Mouse (Mus musculus) midbrain, embryonic 16.5 days (tissue): ENCODE results near the gene Pip4k2b. TPM values are rescaled to one million over a fixed set of nuclear protein-coding genes. Genes with fewer than 3 reads are reported as not detected.
A peak's percentile ranks its signal among the peaks of the same experiment; 100 is the strongest.

Source experiments
- ATAC-seq: fragments of 200-750 bp; cut with Nextera tagmentation; 2 replicates; pipeline ENCODE4 v1.8.0; 2017; ENCODE audit warnings: moderate TSS enrichment
- H3K27ac ChIP-seq: fragments of 300-500 bp; sonication (generic); 2 replicates; pipeline ENCODE4 v1.5.1; 2014; ENCODE audit warnings: mild to moderate bottlenecking, low read length, mixed read lengths
- H3K27me3 ChIP-seq: fragments of 300-500 bp; sonication (generic); 2 replicates; pipeline ENCODE4 v1.6.1; 2014; ENCODE audit warnings: low read depth, low read length, mixed read lengths; ENCODE audit not compliant: control insufficient read depth, insufficient read depth
- H3K36me3 ChIP-seq: fragments of 300-500 bp; sonication (generic); 2 replicates; pipeline ENCODE4 v1.6.1; 2014; ENCODE audit warnings: mild to moderate bottlenecking, low read length, moderate library complexity, mixed read lengths; ENCODE audit not compliant: control insufficient read depth, insufficient read depth
- H3K4me1 ChIP-seq: fragments of 300-500 bp; sonication (generic); 2 replicates; pipeline ENCODE4 v1.6.1; 2014; ENCODE audit warnings: mild to moderate bottlenecking, low read length, mixed read lengths; ENCODE audit not compliant: control insufficient read depth, insufficient read depth
- H3K4me2 ChIP-seq: fragments of 300-500 bp; sonication (generic); 2 replicates; pipeline ENCODE4 v1.6.1; 2014; ENCODE audit warnings: mild to moderate bottlenecking, low read length, mixed read lengths
- H3K4me3 ChIP-seq: fragments of 300-500 bp; sonication (generic); 2 replicates; pipeline ENCODE4 v1.5.1; 2014; ENCODE audit warnings: low read depth, mild to moderate bottlenecking, low read length, moderate library complexity, mixed read lengths
- H3K9ac ChIP-seq: fragments of 300-500 bp; sonication (generic); 2 replicates; pipeline ENCODE4 v1.6.1; 2014; ENCODE audit warnings: low read depth, low read length, mixed read lengths
- H3K9me3 ChIP-seq: fragments of 300-500 bp; sonication (generic); replicated peaks from 2 replicates; pipeline ENCODE4 v1.6.1; 2014; ENCODE audit warnings: mild to moderate bottlenecking, low read length, mixed read lengths; ENCODE audit not compliant: control insufficient read depth, poor library complexity, severe bottlenecking
- WGBS: fragments of 180-500 bp; shearing (Covaris S2); extraction: QIAGEN DNeasy Blood & Tissue Kit; methylation state at CpG from one replicate; pipeline ENCODE4 v1.1.7; 2014; 5-methylcytosine and 5-hydroxymethylcytosine counted together
- polyA plus RNA-seq: library from polyadenylated mRNA; unstranded; fragments of >200 nt; fragmentation: Nextera tagmentation; extraction: Ambion mirVana; gene quantifications from 2 replicates; pipeline ENCODE4 v1.2.1, GENCODE M21; 2015

Gene Pip4k2b
- polyA plus RNA-seq, 1 experiment from 2014 or later: 5.1 TPM

GRCm38 (mm10) chr11:97766154-97766881 is 21.8 kb upstream of the Pip4k2b start, which contains the start of gene Cwc25:
Gene Cwc25, minus strand, starts transcription at chr11:97766556.
- no peaks in the 10 kb centered on the region for H3K9me3 ChIP-seq
- H3K27me3 ChIP-seq: no peaks in the 10 kb centered on the region
- H3K4me1 ChIP-seq: peaks cover 10% of the 10 kb centered on the region
- peaks cover 9% of the 10 kb centered on the region for H3K36me3 ChIP-seq
- H3K9ac ChIP-seq: peak within 1 kb of the TSS; percentile 87
- 1% methylated on average over 38 of the region's 38 CpGs for WGBS
- H3K4me2 ChIP-seq: peak within 1 kb of the TSS; percentile 80
- peak within 1 kb of the TSS; percentile 81 for H3K4me3 ChIP-seq
- H3K27ac ChIP-seq: peak within 1 kb of the TSS; percentile 80
- ATAC-seq: peak; percentile 93

GRCm38 (mm10) chr11:97761638-97762037 is 17.1 kb upstream of the Pip4k2b start:
- no peak for ATAC-seq
- no peak overlapping the region for H3K9ac ChIP-seq
- no peak overlapping the region for H3K4me2 ChIP-seq
- no peaks in the 10 kb centered on the region for H3K27me3 ChIP-seq
- H3K27ac ChIP-seq: no peak overlapping the region
- H3K9me3 ChIP-seq: no peaks in the 10 kb centered on the region
- H3K36me3 ChIP-seq: peaks cover 9% of the 10 kb centered on the region
- peaks cover 10% of the 10 kb centered on the region for H3K4me1 ChIP-seq
- no peak overlapping the region for H3K4me3 ChIP-seq

- Histone ChIP-seq H3K9me3 (no peaks in the 10 kb centered on the region), H3K27me3 (no peaks in the 10 kb centered on the region), H3K36me3 (peaks cover 16% of the 10 kb centered on the region), H3K9ac (no peak overlapping the region), H3K4me2 (no peak overlapping the region), H3K27ac (no peak overlapping the region), H3K4me1 (no peaks in the 10 kb centered on the region), H3K4me3 (no peak overlapping the region)
- no peak for ATAC-seq
- 86% methylated on average over 6 of the region's 6 CpGs for WGBS
Measured at GRCm38 (mm10) chr11:97758942-97759341, 14.4 kb upstream of the Pip4k2b start.

DNA sequence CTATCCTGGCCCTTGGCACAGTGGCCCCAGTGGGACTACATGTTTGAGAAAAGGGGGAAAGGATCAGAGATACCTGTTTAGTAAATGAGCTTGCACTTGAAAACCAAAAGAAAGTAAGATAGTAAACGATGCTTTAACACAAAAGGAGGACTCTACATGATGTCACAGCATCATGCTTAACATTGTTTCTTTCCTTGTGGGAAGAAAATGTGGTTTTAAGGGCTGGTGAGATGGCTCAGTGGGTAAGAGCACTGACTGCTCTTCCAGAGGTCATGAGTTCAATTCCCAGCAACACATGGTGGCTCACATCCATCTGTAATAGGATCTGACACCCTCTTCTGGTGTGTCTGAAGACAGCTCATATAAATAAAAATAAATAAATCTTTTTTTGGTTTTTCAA is 13.6 kb upstream of the Pip4k2b start:
- ATAC-seq: no peak
- 84% methylated on average over 1 of the region's 1 CpGs for WGBS
- no peak overlapping the region for H3K27ac ChIP-seq
- H3K4me1 ChIP-seq: no peaks in the 10 kb centered on the region
- H3K27me3 ChIP-seq: no peaks in the 10 kb centered on the region
- no peak overlapping the region for H3K9ac ChIP-seq
- peaks cover 21% of the 10 kb centered on the region for H3K36me3 ChIP-seq
- H3K9me3 ChIP-seq: no peaks in the 10 kb centered on the region
- no peak overlapping the region for H3K4me3 ChIP-seq
- H3K4me2 ChIP-seq: no peak overlapping the region

GRCm38 (mm10) chr11:97753277-97753676 is 8.8 kb upstream of the Pip4k2b start:
- Histone ChIP-seq H3K4me2 (no peak overlapping the region), H3K36me3 (peaks cover 43% of the 10 kb centered on the region), H3K4me3 (no peak overlapping the region), H3K4me1 (no peaks in the 10 kb centered on the region), H3K9me3 (no peaks in the 10 kb centered on the region), H3K27ac (no peak overlapping the region), H3K9ac (no peak overlapping the region), H3K27me3 (no peaks in the 10 kb centered on the region)
- ATAC-seq: no peak
- WGBS: 95% methylated on average over 8 of the region's 8 CpGs

DNA sequence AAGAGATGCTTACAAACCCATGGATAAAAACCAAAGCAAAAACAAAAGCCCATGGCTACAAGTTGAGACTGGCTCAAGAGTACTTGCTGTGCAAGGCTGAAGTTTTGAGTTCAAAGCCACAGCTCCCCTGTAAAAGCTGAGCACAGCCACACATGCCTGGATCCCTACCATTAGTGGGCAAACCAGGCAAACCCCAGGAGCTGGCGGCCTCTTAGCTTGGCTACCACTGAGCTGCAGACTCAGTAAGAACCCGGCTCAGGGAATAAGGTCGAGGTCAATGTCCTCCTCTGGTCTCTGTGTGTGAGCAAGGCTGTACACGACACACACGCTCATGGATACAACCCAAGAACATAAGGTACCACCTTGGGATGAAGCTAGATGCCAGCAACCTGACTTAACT is 4.0 kb upstream of the Pip4k2b start:
- no peaks in the 10 kb centered on the region for H3K27me3 ChIP-seq
- no peak overlapping the region for H3K4me3 ChIP-seq
- H3K4me1 ChIP-seq: peaks cover 5% of the 10 kb centered on the region
- peaks cover 45% of the 10 kb centered on the region for H3K36me3 ChIP-seq
- WGBS: 88% methylated on average over 5 of the region's 5 CpGs
- no peak for ATAC-seq
- no peak overlapping the region for H3K27ac ChIP-seq
- no peak overlapping the region for H3K9ac ChIP-seq
- no peaks in the 10 kb centered on the region for H3K9me3 ChIP-seq
- no peak overlapping the region for H3K4me2 ChIP-seq

DNA sequence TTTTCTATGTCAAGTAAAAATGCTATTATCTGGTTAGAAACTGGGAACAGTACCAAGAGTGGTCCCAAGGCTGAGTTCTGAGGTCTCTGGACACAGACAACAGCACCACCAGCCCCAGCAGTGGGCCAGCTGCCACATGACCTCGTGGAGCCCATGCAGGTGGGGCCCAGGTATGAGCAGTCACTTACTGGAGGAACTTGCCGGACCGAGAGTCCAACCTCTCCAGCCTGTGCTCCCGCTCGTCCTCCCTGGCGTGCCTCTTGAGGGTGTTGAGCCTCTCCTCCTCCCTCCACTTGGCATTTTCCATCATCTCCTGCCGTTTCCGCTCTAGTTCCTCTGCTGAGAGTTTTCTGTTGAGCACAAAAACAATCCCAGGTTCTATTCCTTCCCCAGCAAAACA is 3.3 kb upstream of the Pip4k2b start:
- no peak overlapping the region for H3K27ac ChIP-seq
- H3K4me3 ChIP-seq: no peak overlapping the region
- peaks cover 39% of the 10 kb centered on the region for H3K36me3 ChIP-seq
- no peaks in the 10 kb centered on the region for H3K27me3 ChIP-seq
- H3K9me3 ChIP-seq: no peaks in the 10 kb centered on the region
- peaks cover 12% of the 10 kb centered on the region for H3K4me1 ChIP-seq
- no peak overlapping the region for H3K9ac ChIP-seq
- no peak for ATAC-seq
- 90% methylated on average over 8 of the region's 8 CpGs for WGBS
- H3K4me2 ChIP-seq: no peak overlapping the region

DNA sequence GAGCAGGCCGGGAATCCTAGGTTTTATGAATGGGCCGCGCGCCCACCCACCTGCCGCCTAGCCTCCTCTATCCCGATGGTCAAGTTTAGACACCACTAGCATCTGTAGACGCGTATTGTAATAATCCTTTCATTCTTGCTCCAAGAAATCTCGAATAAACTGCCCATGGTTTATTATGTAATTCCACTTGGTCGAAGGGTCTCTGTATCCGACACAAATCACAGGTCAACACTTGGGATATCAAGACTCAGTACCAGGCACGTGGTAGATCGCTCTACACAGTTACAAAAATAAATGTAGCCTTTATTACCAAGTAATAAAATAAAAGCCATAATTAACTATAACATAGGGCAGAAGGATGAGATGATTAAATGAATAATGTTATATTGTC is 822 bp upstream of the Pip4k2b start:
- WGBS: 12% methylated on average over 13 of the region's 13 CpGs

DNA sequence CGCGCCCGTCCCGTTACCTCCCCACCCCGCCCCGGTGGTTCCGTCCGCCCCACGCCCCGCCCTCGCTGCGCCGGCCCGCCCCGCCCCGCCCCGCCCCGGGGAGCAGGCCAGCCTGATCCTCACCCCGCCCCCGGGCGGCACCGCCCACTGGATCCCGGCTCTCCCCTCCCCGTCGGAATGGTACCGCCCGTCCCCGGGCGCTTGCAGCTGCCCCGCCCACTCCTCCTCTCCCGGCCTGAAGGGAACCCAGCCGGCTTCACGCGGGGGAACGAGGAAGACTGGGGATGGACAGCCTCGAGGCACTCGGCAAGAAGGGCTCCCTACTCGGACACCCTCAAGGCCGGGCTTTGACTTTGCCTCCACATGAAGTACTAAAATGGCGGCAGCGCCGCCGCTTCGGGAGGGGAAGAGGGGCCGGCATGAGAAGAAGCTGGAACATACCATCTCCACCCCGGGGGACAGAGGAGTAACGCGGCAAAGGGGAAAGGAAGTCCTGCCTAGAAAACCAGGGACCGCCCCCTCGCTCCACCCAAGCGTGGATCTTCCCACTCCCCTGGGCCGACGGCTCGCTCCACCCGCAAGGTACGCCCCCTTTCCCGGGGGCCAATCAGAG is 320 bp upstream of the Pip4k2b start:
- peak overlapping the region; percentile 82 for H3K9ac ChIP-seq
- peaks cover 18% of the 10 kb centered on the region for H3K36me3 ChIP-seq
- under 1% methylated on average over 40 of the region's 57 CpGs for WGBS
- H3K4me2 ChIP-seq: peak overlapping the region; percentile 52
- ATAC-seq: peak; percentile 97
- peaks cover 22% of the 10 kb centered on the region for H3K4me1 ChIP-seq
- H3K9me3 ChIP-seq: no peaks in the 10 kb centered on the region
- peak overlapping the region; percentile 58 for H3K4me3 ChIP-seq
- no peaks in the 10 kb centered on the region for H3K27me3 ChIP-seq
- peak overlapping the region; percentile 98 for H3K27ac ChIP-seq

More for the DNA sequence above, 822 bp upstream of the Pip4k2b start:
- H3K36me3 ChIP-seq: peaks cover 23% of the 10 kb centered on the region
- peak overlapping the region; percentile 82; the same call in 1 of the 2 replicates for H3K9ac ChIP-seq
- no peaks in the 10 kb centered on the region for H3K27me3 ChIP-seq
- H3K4me3 ChIP-seq: peak overlapping the region; percentile 58
- ATAC-seq: no peak
- H3K4me1 ChIP-seq: peaks cover 20% of the 10 kb centered on the region
- H3K9me3 ChIP-seq: no peaks in the 10 kb centered on the region
- H3K4me2 ChIP-seq: peak overlapping the region; percentile 52
- peak overlapping the region; percentile 98 for H3K27ac ChIP-seq
